Mouse (Mus musculus) megakaryocyte, embryonic 14.5 days (primary cell): Measurements from ENCODE around the gene Olfr549.

Experiments used
- FLI1 ChIP-seq: IDR thresholded peaks from 2 replicates; pipeline ENCODE4 v1.6.1; 2012; ENCODE audit warnings: low read length, inconsistent platforms, mixed read lengths
- GATA1 ChIP-seq: IDR thresholded peaks from 3 replicates; pipeline ENCODE4 v1.6.1; 2012; ENCODE audit warnings: mixed read lengths, low read length, inconsistent platforms, borderline replicate concordance

- TF ChIP-seq GATA1 = no peak
- no peak for TF ChIP-seq FLI1
Measured at GRCm38 (mm10) chr7:102573174-102573830, 23.6 kb downstream of the Olfr549 start.
